Mouse (Mus musculus) layer of hippocampus, adult 2 months (tissue): ENCODE measurements at regions not wholly inside any gene's neighbourhood (a gene's known extent, or its start where the extent isn't known, plus 50 kb on each side); places are given as distances from the start of the nearest gene placed in this dataset.

Experiments
- DNase-seq, 2 experiments: peaks; one replicate each; pipeline ENCODE4 v3.0.0; 2022; ENCODE audit warnings: low spot score in 2 of 2
- H3K27ac ChIP-seq: fragments of 200-600 bp; 2 replicates; pipeline ENCODE4 v1.8.1; 2022
- H3K4me3 ChIP-seq: fragments of 200-600 bp; 2 replicates; pipeline ENCODE4 v1.8.1; 2022; ENCODE audit warnings: mild to moderate bottlenecking
- CTCF ChIP-seq: fragments of 200-600 bp; conservative IDR thresholded peaks from 2 replicates; pipeline ENCODE4 v1.8.1; 2022; ENCODE audit warnings: antibody characterized with exemption, mild to moderate bottlenecking, moderate library complexity
- microRNA-seq, 2 experiments: library from miRNA; unstranded; fragments of <30 nt; microRNA quantifications; one replicate each; pipeline ENCODE4 v1.2.0; 2021

DNA sequence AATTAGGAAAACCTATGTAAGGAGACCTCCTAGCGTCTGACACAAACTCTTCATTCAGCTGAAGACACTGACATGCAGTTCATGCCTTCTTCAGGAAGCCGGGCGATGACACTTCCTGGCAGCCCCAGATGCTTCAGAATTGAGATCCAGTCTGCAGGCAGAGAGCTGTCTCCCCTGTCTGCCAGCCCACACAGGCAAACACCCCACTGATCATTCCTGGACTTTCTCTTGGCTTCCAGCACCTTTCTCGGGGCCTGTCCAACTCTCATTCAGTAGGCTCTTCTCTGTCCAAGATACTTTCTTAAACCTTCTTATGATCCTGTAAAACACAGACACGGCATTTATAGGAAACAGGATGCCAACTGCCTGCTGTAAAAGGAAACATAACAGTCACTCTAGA, 50.0 kb upstream of the Adamts16 start:
- DNase-seq: no peak
- no peak overlapping the region for H3K4me3 ChIP-seq
- H3K27ac ChIP-seq: no peak overlapping the region
- no peak for TF ChIP-seq CTCF

Small RNA genes lying in the stretch of these regions (microRNA-seq; reads per million reads assigned to microRNA genes)
- 0 reads per million in 2 experiments for gene Mir466f-4
